Mouse (Mus musculus): ENCODE measurements around the gene Prdx6.

GRCm38 (mm10) chr1:161247643-161248580, 3.1 kb downstream of the Prdx6 start:
- TF ChIP-seq CTCF (IDR thresholded peaks at IDR 0.05; ENCODE audit: borderline replicate concordance, control insufficient read depth, extremely low read depth, insufficient read depth, low read length, poor library complexity) = no peak
- TF ChIP-seq POLR2A (IDR thresholded peaks at IDR 0.05; ENCODE audit: control insufficient read depth, extremely low read depth, insufficient read depth, low read length, poor library complexity) = no peak

Data from thymus, adult 2 months (tissue).